Mouse (Mus musculus): ENCODE results near the gene Snx30. TPM values are rescaled to one million over a fixed set of nuclear protein-coding genes. Genes with fewer than 3 reads are reported as not detected.

Snx30 gene
- total RNA-seq, 2 experiments from 2014 or later: 8.1 to 8.9 TPM

DNA sequence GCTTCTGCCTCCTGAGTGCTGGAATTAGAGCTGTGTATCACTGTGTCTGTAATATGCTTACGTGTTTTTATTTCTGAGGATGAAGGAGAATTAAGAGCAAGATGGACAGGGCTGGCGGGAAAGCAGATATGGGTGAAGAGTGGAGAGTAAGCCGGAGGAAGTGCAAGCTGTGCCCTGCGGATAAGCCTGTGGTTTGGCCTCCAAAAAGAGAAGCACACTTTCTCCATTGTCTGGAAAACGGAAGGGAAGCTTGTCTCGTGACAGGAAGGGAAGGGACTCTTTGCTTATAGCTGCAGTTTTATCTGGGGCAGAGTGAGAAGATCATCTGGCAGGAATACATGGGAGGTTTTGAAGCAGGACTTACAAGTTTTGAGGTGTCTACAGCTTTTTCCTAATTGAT, 58.2 kb downstream of the Snx30 start:
- DNase-seq: peak; percentile 34 to 36
- intact Hi-C loops (cut with DNase I): no loop called here

DNA sequence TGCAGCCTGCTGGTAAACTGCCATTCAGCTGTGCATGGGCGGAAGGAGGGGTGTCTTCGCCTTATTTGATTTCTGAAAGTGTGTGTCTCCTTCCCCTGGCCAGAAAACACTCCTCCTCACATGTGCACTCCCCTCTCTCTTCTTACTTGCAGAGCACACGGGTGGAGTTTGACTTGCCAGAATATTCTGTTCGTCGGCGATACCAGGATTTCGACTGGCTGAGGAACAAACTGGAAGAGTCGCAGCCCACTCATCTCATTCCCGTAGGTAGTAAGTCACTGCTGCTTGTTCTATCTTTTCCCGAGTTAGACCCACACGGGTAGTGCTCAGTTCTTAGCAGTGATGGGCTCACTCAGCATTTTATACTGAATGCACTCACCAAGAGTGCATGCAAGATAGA, 62.4 kb downstream of the Snx30 start:
- DNase-seq: no peak
- intact Hi-C loops (cut with DNase I): no loop called here

DNA sequence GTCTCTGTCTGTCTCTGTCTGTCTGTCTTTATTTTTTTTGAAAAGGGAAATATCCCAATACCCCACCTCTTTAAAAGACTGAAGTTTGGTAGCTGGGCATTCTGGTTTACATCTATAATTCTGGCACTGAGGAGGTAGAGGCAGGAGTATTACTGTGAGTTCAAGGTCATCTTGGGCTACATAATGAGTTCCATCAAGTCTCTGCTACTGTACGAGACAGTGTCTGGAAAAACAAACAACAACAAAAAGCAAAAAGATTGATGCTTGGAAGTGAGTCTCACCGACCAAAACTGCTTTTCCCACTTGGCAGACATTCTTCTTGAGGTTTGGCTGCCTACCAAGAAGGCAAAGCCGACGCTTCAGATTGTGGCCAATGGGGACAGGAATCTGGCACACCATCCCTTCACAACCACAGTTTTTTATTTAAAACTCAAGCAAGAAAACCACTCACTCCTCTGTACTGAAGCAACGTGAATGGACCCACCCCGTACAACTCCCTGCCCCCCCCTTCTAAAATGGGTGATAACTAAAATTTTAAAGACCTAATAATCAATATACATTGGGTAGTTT, 63.9 kb downstream of the Snx30 start:
- intact Hi-C loops (cut with DNase I): loop anchor here (5.0 kb wide), 2 partner anchors 62 to 252 kb away; partner anchors contain the start of gene Snx30
- DNase-seq: peak; percentile 57 to 67

DNA sequence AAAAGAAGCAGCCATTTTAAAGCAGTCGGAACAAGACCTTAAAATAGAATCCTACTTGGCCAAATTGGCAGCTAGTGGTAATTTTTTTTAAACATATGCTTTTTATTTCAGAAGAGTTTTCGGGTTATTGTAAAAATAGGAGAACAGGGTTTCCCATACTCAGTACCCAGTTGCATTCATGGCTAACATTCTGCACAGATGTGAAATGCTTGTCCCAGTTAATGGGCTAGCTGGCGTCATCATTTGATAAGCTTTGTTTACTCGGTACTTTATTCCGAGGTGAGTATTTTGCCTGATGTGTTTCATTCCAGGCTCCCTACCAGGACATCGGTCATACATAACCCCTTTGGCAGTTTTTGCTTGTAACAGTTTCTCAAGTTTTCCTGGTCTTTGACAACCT, 64.8 kb downstream of the Snx30 start:
- no peak for DNase-seq
- intact Hi-C loops (cut with DNase I): loop anchor here (5.0 kb wide), 2 partner anchors 63 to 253 kb away; partner anchors contain the start of gene Snx30

DNA sequence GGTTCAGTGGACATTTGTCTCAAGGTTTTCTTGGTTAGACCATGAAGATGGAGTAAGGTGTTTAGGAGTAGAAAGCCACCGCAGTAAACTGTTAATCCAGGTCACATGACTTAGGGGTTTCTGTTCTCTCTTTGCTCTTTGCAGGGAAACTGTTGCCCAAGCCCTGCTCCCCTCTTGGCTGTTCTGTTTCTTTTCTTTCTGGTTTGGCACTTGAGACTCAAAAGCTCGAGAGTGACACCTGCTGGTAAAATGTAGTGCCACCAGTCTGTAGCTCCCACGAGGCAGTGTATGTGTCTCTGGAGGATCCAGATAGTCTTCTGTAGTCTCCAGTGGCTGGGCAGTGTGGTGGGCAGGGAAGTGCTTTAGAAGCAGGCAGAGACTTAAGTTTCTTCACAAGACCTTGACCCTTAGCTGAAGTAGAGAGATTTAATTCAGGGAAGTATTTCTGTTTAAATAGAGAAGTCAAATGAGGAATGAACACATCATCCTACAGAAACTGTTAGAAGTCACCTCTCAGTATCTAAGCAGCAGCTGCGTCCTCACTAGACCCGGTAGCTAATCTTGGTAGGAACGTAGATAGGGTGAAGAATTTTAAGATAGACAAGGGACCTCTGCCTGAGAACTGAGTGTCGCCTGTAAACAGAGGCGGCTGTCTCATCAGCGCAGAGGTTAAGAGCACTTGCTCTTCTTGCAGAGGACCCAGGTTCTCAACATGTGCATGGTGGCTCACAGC, 65.4 kb downstream of the Snx30 start:
- peak; percentile 89 to 92 for DNase-seq
- intact Hi-C loops (cut with DNase I): loop anchor here (1.0 to 5.0 kb wide), 3 partner anchors 64 to 254 kb away; partner anchors contain the start of gene Snx30

DNA sequence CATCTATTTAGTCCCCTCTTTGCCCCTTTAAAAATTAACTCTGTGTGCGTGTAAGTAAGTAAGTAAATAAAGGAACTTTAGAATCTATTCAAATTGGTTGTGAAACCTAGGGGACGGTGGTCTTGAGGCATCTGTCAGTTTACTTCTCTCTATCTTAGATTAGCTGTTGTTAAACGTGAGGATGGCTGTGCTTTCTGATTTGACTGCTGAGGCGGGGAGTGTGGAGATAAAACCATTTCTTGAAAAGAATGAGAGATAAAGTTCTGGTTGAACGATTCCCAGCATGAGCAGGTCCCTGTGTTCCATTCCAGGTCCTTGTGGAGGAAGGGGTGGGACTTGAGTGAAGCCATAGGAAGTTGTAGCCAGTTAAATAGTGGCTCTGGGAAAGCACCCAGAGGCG, 67.6 kb downstream of the Snx30 start:
- intact Hi-C loops (cut with DNase I): loop anchor here (5.0 kb wide), 2 partner anchors 66 to 256 kb away; partner anchors contain the start of gene Snx30

DNA sequence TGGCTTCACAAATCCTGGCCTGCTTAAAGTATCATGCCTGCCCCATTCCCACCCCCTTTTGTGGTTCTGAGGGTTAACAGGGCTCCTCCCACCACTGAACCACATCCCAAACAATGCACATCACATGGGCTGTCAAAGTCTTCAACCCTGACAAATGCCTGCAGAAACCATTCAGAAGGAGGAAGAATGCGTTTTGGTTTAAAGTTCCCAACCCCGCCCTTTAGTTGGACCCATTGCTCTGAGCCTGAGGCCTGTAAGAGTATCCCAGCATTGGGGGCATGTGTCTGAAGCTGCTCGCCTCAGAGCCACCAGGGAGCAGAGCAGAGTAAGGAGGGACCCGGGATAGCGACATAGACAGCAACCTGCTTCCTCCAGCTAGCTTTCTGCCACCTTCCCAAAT, 68.2 kb downstream of the Snx30 start:
- no peak for DNase-seq
- intact Hi-C loops (cut with DNase I): loop anchor here (2.0 to 5.0 kb wide), 3 partner anchors 55 to 257 kb away; partner anchors contain the start of gene Snx30

More for the DNA sequence above, 67.6 kb downstream of the Snx30 start:
- DNase-seq: no peak

DNA sequence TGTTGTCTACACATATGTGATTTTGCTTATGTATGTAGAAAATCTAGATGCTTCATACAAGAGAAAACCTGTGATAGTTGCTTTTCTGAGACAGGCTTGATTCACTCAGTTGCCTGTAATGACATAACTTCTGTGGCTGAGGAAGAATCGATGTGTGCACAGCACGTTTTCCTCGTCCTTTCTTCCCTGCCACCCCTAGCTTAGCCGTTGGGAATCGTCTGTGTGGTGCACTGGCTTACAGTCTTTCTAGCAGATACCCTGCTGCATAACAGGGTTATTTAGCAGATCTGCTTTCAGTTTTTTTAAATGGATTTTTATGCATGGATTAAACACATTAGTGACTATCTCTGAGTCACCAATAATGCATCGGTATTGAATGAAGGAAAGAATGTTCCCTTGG, 70.9 kb downstream of the Snx30 start:
- intact Hi-C loops (cut with DNase I): no loop called here

DNA sequence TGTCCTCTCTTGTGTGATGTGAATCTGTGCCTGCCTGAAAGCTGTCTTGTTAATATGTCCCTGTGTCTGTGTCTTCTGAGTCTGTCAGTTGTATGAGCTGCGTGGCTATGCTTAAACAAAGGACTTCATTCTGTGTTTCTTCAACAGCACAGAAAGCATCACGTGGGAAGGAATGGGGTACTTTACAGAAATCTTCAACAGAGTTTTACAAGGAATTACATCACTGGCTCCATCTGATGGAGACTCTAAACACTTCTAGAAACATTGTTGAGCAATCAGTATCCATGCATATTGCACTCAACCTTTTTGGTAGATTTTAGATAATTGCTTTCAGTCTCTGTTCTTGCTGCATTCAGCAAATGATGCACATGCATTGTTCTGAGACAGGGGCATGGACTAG, 71.4 kb downstream of the Snx30 start:
- DNase-seq: no peak
- intact Hi-C loops (cut with DNase I): no loop called here

More for the DNA sequence above, 70.9 kb downstream of the Snx30 start:
- DNase-seq: no peak

DNA sequence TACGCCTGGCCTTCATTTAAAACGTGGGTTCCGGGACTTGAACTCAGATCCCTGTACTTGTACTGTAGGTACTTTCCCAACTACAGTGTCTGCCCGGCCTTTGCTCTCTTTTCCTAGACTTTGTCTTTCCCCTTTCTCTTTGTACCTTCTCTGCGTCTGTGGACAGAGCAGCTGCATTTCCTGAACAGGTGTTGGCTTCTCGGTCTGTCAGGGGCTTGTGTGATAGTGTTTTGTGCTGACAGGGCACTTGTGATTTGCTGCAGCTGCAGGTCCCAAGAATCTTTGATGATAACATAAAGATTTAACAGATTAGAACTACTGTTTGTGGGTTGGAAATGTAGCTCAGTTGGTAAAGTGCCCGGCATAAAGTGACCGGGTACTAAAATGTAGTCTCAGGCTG, 73.0 kb downstream of the Snx30 start:
- DNase-seq: no peak
- intact Hi-C loops (cut with DNase I): no loop called here

DNA sequence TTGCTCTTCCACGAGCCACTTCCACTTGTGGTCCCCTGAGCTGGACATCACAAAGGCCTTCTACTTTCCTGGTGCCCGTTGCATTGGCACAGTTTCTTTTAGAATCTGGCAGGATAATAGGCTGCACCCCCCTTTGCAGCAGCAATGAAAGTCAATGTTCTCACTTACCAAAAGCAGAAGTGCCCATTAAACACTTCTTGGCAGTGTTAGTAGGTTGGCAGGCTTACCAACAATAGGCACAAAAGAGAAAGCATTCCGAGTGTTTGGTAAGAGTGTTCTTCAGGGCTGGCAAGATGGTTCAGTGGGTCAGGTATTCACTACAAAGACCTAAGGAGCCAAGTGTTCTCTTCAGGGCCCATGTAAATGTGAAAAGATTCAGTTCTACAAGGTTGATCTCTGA, 73.8 kb downstream of the Snx30 start:
- intact Hi-C loops (cut with DNase I): no loop called here
- no peak for DNase-seq

DNA sequence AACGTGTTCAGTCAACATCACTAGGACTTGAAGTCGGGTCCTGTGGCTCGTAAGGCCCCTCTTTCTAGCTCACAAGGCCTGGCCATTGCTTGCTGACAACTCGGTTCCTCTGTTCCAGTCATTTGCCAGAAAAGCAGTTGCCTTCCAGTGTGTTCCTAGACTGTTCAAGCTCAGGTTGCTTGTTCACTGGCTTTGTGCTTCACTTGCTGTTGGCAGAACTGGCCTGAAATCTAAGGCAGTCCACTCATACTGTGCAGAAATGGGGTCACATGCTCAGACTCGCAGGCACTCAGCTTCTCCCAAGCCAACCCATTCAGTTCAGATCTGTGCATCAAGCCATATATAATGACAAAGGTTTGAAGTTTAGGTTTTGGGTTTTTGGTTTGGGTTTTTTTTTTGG, 75.1 kb downstream of the Snx30 start:
- intact Hi-C loops (cut with DNase I): no loop called here
- DNase-seq: no peak

DNA sequence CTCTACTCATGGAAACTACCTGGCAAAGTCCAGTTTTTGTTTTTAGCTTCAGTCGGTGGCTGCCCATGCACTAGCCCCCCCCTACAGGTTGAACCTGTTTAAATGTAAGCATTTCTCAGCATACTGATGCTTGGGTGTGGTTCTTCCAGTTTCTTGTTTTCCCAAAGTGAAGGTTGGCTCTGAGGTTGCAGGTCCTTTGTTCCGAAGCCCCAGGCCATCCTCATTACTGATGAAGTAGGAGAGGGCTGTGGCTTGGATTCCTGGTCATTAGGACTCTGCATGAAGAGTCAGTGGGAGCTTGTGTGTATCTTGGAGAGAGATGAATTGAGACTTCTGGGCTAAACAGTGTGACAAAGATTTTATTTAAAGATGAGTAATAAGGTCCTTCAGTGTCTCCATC, 75.6 kb downstream of the Snx30 start:
- intact Hi-C loops (cut with DNase I): no loop called here
- no peak for DNase-seq

DNA sequence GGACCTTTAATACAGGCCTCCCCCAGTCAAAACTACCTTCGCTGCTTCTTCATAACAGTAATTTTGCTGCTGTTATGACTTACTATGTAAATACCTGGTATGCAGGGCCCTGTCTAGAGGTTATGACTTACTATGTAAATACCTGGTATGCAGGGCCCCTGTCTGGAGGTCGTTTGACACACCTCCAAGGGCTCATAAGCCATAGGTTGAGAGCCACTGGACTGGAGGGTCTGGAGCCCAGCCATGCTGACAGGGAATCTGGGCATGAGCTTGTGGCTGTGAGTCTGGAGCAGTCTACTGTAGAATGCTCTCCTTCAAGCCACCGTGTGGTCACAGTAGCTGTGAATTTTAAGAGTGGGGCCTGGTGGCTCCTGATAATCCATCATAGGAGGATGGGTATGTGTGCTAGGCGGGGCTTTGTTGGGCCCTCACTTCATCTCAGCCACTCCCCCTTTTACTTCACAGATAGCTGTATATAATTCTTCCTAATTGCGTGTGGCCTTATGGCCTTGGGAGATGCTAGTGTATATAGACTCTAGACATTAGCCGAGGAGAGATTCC, 78.6 kb downstream of the Snx30 start:
- intact Hi-C loops (cut with DNase I): no loop called here
- DNase-seq: no peak

DNA sequence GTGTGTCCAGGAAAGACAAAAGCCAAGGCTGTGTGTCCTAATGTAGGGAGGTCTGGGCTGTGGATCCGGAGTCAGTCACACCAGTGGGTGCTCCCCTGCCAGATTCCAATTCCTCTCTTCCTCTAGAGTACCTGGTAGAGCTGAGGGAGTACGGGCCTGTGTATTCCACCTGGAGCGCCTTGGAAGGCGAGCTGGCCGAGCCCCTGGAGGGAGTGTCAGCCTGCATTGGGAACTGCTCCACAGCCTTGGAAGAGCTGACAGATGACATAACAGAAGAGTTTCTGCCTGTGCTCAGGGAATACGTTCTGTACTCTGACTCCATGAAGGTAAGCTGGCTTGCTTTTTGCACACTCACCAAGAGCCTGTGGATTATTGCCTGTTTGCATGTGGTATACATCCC, 80.6 kb downstream of the Snx30 start:
- intact Hi-C loops (cut with DNase I): no loop called here
- DNase-seq: no peak

DNA sequence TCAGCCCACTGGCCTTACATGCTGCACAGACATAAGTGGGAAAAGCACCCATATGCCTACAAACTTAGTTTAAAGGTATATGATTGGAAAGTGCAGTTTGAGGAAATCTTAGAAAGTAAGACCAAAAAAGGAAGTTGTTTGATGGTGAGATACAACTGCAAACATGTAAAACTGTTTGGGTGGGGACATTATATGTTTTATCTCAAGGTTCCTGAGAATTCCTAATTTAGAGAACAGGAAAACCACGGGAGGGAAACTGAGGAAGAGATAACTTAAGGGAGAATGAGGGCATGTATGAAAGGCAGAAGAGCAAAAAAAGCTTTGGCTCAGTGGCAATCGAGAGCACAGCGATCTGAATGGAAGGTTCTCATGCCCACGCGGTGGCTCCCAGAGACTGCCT, 81.4 kb downstream of the Snx30 start:
- DNase-seq: no peak
- intact Hi-C loops (cut with DNase I): no loop called here

DNA sequence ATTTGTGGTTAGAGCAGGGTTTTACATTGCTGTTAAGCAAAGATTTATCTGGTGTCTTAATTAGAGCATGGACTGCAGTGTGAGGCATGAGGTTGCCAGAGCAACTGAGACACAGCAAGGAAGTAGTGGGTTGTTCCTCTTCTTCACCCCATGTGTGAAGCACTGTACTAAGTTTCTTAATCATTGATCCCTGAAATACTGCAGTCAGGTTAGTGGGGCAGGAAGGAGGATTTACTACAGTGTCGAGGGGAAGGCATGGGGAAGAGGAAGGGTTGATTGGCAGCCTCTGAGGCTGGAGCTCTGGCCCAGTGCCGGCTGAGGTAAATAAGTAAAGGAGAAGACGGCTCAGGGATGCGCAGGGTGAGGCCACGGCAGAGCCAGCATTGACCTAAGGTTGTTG, 82.4 kb downstream of the Snx30 start:
- no peak for DNase-seq
- intact Hi-C loops (cut with DNase I): no loop called here

DNA sequence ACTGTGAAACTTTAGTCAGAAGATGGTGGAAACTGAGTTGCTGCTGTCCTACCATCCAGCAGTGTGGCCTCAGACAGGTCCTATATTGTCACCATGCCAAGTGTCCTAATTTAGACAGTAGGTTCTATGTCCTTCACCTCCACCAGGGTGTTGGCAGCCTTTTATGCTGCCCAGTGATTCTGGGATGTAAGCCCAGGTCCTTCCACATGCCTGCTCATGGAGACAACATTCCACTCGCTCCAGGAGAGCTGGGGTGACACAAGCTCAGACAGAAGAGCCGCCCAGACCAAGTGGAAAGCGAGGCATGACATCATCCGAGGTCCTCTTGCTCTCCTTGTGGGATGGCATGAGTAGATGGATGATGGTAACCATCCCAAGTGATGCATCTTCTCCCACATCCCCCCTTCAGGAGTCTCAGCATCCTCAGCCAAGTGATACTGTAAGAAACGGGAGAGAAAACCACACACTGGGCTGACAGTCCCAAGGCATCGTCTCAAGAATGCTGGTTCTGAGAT, 84.5 kb downstream of the Snx30 start:
- intact Hi-C loops (cut with DNase I): no loop called here
- DNase-seq: peak; percentile 72 to 86

DNA sequence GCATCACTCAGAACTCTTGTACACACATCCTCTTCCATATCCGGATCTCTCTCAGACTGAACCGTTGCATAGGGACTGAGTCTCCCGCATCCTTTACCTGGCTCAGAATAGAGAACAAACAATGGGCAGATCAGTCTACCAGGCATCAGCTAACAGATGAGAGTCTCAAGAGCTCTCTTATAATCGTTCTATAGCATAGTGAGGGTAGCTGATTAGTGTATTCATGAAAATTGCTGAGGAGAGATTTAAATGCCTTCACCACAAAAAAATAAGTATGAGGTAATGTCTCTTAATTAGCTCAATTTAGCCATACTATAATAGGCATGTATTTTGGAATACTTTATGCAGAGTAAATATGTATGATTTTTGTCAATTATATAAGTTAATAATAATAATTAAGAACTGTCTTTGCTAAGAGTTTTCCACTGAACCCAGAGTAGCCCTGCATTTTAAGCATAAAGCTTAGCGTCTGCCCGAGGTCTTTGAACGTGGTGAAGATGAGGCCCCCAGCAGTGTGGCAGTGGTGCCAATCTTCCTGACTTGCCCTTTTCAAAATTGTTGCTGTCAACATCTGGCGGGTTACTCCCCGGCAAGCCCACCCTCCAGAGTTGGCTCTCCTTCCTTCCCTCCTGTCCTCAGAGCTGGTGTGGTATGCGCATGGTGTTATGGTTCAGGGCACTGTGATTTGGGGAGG, 86.2 kb downstream of the Snx30 start:
- intact Hi-C loops (cut with DNase I): no loop called here
- no peak for DNase-seq

DNA sequence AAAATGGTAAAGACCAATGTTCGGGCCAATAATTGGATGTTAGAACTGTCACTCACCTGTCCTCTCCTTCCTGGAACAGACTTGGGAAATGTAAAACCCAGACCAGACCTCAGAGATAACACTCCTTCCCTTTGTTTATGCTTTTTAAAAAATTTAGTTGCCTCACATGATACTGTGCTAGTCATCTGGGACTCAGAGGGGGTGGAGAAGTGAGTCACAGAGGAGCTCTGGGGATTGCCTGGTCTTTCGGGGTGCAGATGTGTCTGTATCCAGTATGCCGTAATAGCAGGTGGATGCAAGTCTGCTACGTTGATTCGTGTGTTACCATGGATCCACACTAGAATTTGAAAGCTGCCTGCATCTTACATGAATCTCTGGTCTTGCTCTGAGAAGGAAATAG, 87.1 kb downstream of the Snx30 start:
- intact Hi-C loops (cut with DNase I): no loop called here
- DNase-seq: no peak

DNA sequence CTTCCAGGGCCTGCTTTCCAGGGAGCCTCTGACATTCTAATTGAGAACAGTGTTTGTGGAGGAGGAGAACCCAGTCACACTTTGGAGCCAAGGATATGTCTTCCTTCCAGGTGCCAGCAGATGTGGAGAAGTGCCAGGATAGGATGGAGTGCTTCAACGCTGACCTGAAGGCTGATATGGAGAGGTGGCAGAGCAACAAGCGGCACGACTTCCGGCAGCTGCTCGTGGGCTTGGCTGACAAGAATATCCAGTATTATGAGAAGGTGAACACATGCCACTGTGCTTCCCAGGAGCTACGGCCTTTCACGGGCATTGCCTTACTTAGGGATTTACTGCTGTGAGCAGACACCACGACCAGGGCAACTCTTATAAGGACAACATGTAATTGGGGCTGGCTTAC, 88.8 kb downstream of the Snx30 start:
- intact Hi-C loops (cut with DNase I): no loop called here
- DNase-seq: no peak
